Mouse (Mus musculus): ENCODE measurements around the gene Galnt10. TPM values are rescaled to one million over a fixed set of nuclear protein-coding genes. Genes with fewer than 3 reads are reported as not detected.
A peak's percentile ranks its signal among the peaks of the same experiment; 100 is the strongest.

Galnt10 gene
- total RNA-seq, 2 experiments from 2014 or later, result 12.2 to 13.0 TPM

- intact Hi-C loops (cut with DNase I), result no loop called here
- no peak for DNase-seq
These were observed 11.5 kb downstream of the Galnt10 start for GRCm38 (mm10) chr11:57656602-57657275.

- no peak for DNase-seq
- intact Hi-C loops (cut with DNase I), result no loop called here
These were observed 12.3 kb downstream of the Galnt10 start for GRCm38 (mm10) chr11:57657370-57658072.

- intact Hi-C loops (cut with DNase I), result no loop called here
- DNase-seq, result no peak
These were observed 13.0 kb downstream of the Galnt10 start for GRCm38 (mm10) chr11:57658214-57658613.

- intact Hi-C loops (cut with DNase I), result no loop called here
- DNase-seq, result no peak
These were observed 13.5 kb downstream of the Galnt10 start for GRCm38 (mm10) chr11:57658751-57659150.

- no peak for DNase-seq
- intact Hi-C loops (cut with DNase I), result no loop called here
These were observed 14.9 kb downstream of the Galnt10 start for GRCm38 (mm10) chr11:57660156-57660555.

- DNase-seq, result no peak
- intact Hi-C loops (cut with DNase I), result no loop called here
These were observed 15.6 kb downstream of the Galnt10 start for GRCm38 (mm10) chr11:57660814-57661213.

- intact Hi-C loops (cut with DNase I), result no loop called here
- DNase-seq, result no peak
These were observed 16.4 kb downstream of the Galnt10 start for GRCm38 (mm10) chr11:57661492-57662229.

- intact Hi-C loops (cut with DNase I), result no loop called here
- DNase-seq, result no peak
These were observed 17.0 kb downstream of the Galnt10 start for GRCm38 (mm10) chr11:57662231-57662630.

GRCm38 (mm10) chr11:57663271-57663670 lies 18.0 kb downstream of the Galnt10 start:
- intact Hi-C loops (cut with DNase I), result no loop called here
- no peak for DNase-seq

GRCm38 (mm10) chr11:57664741-57665140 lies 19.5 kb downstream of the Galnt10 start:
- intact Hi-C loops (cut with DNase I), result no loop called here
- DNase-seq, result no peak

GRCm38 (mm10) chr11:57668271-57668670 lies 23.0 kb downstream of the Galnt10 start:
- intact Hi-C loops (cut with DNase I), result no loop called here
- no peak for DNase-seq

GRCm38 (mm10) chr11:57669522-57669921 lies 24.3 kb downstream of the Galnt10 start:
- intact Hi-C loops (cut with DNase I), result no loop called here
- no peak for DNase-seq

- intact Hi-C loops (cut with DNase I), result no loop called here
- DNase-seq, result no peak
These were observed 26.0 kb downstream of the Galnt10 start for GRCm38 (mm10) chr11:57671120-57671697.

GRCm38 (mm10) chr11:57671797-57672196 lies 26.6 kb downstream of the Galnt10 start:
- DNase-seq, result peak; percentile 26 to 37
- intact Hi-C loops (cut with DNase I), result no loop called here

- intact Hi-C loops (cut with DNase I), result no loop called here
- no peak for DNase-seq
These were observed 27.8 kb downstream of the Galnt10 start for GRCm38 (mm10) chr11:57672995-57673394.

GRCm38 (mm10) chr11:57673977-57674687 lies 28.9 kb downstream of the Galnt10 start:
- peak; percentile 40 to 53 for DNase-seq
- intact Hi-C loops (cut with DNase I), result loop anchor here (1.0 kb wide), 1 partner anchor 28 kb away; no protein-coding TSS in a partner anchor

GRCm38 (mm10) chr11:57677261-57677660 lies 32.0 kb downstream of the Galnt10 start:
- intact Hi-C loops (cut with DNase I), result no loop called here
- no peak for DNase-seq

GRCm38 (mm10) chr11:57682589-57682988 lies 37.3 kb downstream of the Galnt10 start:
- DNase-seq, result no peak
- intact Hi-C loops (cut with DNase I), result no loop called here

GRCm38 (mm10) chr11:57683125-57683524 lies 37.9 kb downstream of the Galnt10 start:
- intact Hi-C loops (cut with DNase I), result no loop called here
- DNase-seq, result peak in 1 of 2 experiments; percentile 41

- no peak for DNase-seq
- intact Hi-C loops (cut with DNase I), result no loop called here
These were observed 38.7 kb downstream of the Galnt10 start for GRCm38 (mm10) chr11:57683931-57684330.

- intact Hi-C loops (cut with DNase I), result no loop called here
- DNase-seq, result no peak
These were observed 39.6 kb downstream of the Galnt10 start for GRCm38 (mm10) chr11:57684891-57685290.

Measured in heart, postnatal 10 days (tissue).